ENCODE assay signal across 14 mouse cellular contexts in genomic region chr11:95791787-95792186, GRCm38 (mm10). TPM values are rescaled to one million over a fixed set of nuclear protein-coding genes. Genes with fewer than 3 reads are reported as not detected.
DNase-seq lines count a peak whose midpoint lies in the region; ATAC-seq and TF ChIP-seq lines count a peak whose summit lies in the region.
"Had no signal": no experiment of that assay in that cellular context is flagged by ENCODE, and none has a peak within 500 bp of the region (broad histone marks: within the 10 kb centered on the region; RNA-seq: fewer than 3 reads in every experiment).

No protein-coding gene starts in this region.

- 80% methylated on average over 13 of the region's 13 CpGs for WGBS in hindbrain, postnatal 0 days

- H3K4me1 ChIP-seq in hindbrain, postnatal 0 days (ENCODE audit: insufficient read depth, low read length) = peaks cover 6% of the 10 kb centered on the region

- ATAC-seq in cerebellum, adult (ENCODE audit: insufficient number of reproducible peaks, low FRiP score, low TSS enrichment) = no peak
- no peak for ATAC-seq in hindbrain, postnatal 0 days

- no peaks in the 10 kb centered on the region for H3K27me3 ChIP-seq in hindbrain, postnatal 0 days (ENCODE audit: insufficient read depth, low read length)

- DNase-seq in cerebellum, adult 11-12 months = peak; percentile 37
- peak; percentile 88 for DNase-seq in brain, adult 2 months (ENCODE audit: low read depth, low spot score)
- peak; percentile 18 to 50 for DNase-seq in frontal cortex, postnatal 14 days (ENCODE audit: low spot score in 2 of 2)
- peak; percentile 19 to 78 for DNase-seq in left cerebral cortex, adult 9 months (ENCODE audit: low spot score in 2 of 2)
- no peak for DNase-seq in hindbrain, postnatal 0 days (ENCODE audit: low spot score)
- DNase-seq in thymus, adult 18-20 months = no peak
- no peak for DNase-seq in kidney, adult 8-10 months
- DNase-seq: adrenal gland, postnatal 10 days; lung, postnatal 36 days; spleen, adult 18-20 months; thymus, postnatal 25 days had no signal

- H3K4me3 ChIP-seq in hindbrain, postnatal 0 days (ENCODE audit: low read length) = no peak overlapping the region
- H3K4me3 ChIP-seq: hindbrain, embryonic 15.5 days; neural tube, embryonic 12.5 days had no signal

- no peak for TF ChIP-seq CTCF in hindbrain, postnatal 0 days (IDR thresholded peaks at IDR 0.05; ENCODE audit: low read depth)

- no peak overlapping the region for H3K9ac ChIP-seq in hindbrain, postnatal 0 days (replicated peaks; ENCODE audit: low read length)
- H3K9ac ChIP-seq: hindbrain, embryonic 15.5 days; neural tube, embryonic 12.5 days had no signal

- H3K27ac ChIP-seq in hindbrain, postnatal 0 days = no peak overlapping the region
- H3K27ac ChIP-seq: hindbrain, embryonic 15.5 days; neural tube, embryonic 12.5 days had no signal

- no peak overlapping the region for H3K4me2 ChIP-seq in hindbrain, postnatal 0 days (ENCODE audit: low read depth, low read length)
- H3K4me2 ChIP-seq: hindbrain, embryonic 15.5 days; neural tube, embryonic 12.5 days had no signal

- H3K9me3 ChIP-seq in hindbrain, postnatal 0 days (ENCODE audit: low read length) = no peaks in the 10 kb centered on the region
- H3K9me3 ChIP-seq: hindbrain, embryonic 15.5 days; neural tube, embryonic 12.5 days had no signal

- H3K36me3 ChIP-seq in hindbrain, postnatal 0 days (ENCODE audit: insufficient read depth, low read length) = no peaks in the 10 kb centered on the region
- H3K36me3 ChIP-seq: hindbrain, embryonic 15.5 days; neural tube, embryonic 12.5 days had no signal

RNA-seq across cellular contexts. Expression of gene Phospho1, which starts 32.5 kb away (rescaled TPM):
- total RNA-seq in hindbrain, postnatal 0 days (2014; rRNA removed) = 5.2 and 6.3 TPM in 2 replicates
- polyA plus RNA-seq in hindbrain, postnatal 0 days (2015; fragmentation: Nextera tagmentation; extraction: Ambion mirVana) = 0.59 TPM in 1 of 2 replicates, not detected in the other
- polyA plus RNA-seq: neural tube, embryonic 12.5 days had no signal

RNA-seq across cellular contexts. Expression of gene Gngt2, which starts 45.2 kb away (rescaled TPM):
- 0.63 TPM in 1 of 2 replicates, not detected in the other for total RNA-seq in hindbrain, postnatal 0 days (2014; rRNA removed)
- polyA plus RNA-seq in hindbrain, postnatal 0 days (2015; fragmentation: Nextera tagmentation; extraction: Ambion mirVana) = 2.9 and 3.9 TPM in 2 replicates

RNA-seq across cellular contexts. Expression of gene Abi3, which starts 50.5 kb away (rescaled TPM):
- 1.9 and 3.2 TPM in 2 replicates for total RNA-seq in hindbrain, postnatal 0 days (2014; rRNA removed)
- 1.6 and 3.1 TPM in 2 replicates for polyA plus RNA-seq in hindbrain, postnatal 0 days (2015; fragmentation: Nextera tagmentation; extraction: Ambion mirVana)

Comparison
In these comparisons a context has a peak if more than half of its experiments do, and no peak if none do; other contexts are left out.
1. DNase-seq: peak in cerebellum, adult 11-12 months (single experiment), brain, adult 2 months (single experiment), frontal cortex, postnatal 14 days (2 of 2) and left cerebral cortex, adult 9 months (2 of 2); none in hindbrain, postnatal 0 days (single experiment), thymus, adult 18-20 months (0 of 2) and kidney, adult 8-10 months (0 of 2).